Mouse (Mus musculus): ENCODE results near the gene Cnfn. TPM values are rescaled to one million over a fixed set of nuclear protein-coding genes. Genes with fewer than 3 reads are reported as not detected.
A peak's percentile ranks its signal among the peaks of the same experiment; 100 is the strongest.

Cnfn gene
- polyA plus RNA-seq, 1 experiment from 2014 or later = 11.4 TPM

DNA sequence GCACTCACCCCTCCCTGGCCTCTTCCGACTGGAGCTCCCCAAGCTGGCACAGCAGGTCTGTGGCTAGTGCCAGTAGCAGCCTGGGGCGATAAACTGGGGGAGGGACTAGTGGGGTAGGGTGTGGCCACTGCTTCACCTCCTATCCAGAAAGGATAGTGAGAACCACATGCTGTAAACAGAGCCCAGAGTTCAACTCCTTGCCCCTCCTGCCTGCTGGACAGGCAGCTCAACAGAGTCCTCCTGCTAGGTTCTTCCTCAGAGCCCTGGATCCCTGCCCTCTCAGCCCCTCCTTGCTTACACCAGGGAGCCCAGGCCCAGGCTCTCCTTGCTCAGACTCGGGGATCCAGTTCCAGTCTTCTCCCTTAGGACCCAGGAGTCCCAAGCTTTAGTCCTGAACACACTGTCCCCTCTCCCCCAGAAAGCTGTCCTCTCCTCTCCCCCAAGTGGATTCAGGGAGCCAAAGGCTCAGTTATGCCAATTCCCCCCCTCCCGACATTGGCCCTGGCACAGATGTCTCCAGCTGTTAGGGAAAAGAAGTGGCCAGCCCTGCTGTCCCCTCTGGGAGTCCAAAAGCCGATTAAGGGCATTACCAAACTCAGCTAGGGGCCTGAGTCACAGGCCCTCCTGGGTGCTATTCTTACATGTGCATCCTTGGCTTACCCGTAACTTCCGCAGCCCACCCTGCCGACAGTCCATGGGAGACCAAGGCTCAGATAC is 20.7 kb upstream of the Cnfn start:
- no peak for DNase-seq (ENCODE audit: low spot score)

DNA sequence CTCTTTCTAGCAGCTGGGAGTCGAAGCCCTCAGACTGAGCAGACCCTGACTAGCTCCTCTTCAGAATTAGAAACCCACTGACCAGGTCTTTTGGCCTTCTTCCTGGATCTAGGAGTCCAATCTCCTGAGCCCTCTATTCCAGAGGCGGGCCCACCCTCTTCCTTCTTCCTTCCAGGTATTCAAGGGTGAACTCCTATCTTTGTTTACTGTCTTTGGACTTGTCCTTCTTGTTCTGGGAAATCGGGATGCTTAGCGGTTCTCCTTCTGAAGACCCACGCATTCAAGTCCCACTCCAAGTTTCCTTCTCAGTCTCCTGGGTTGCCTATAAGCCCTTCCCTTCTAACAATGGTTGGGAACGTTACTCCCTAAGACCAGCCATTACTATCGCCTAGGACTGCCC is 19.4 kb upstream of the Cnfn start:
- no peak for DNase-seq (ENCODE audit: low spot score)

DNA sequence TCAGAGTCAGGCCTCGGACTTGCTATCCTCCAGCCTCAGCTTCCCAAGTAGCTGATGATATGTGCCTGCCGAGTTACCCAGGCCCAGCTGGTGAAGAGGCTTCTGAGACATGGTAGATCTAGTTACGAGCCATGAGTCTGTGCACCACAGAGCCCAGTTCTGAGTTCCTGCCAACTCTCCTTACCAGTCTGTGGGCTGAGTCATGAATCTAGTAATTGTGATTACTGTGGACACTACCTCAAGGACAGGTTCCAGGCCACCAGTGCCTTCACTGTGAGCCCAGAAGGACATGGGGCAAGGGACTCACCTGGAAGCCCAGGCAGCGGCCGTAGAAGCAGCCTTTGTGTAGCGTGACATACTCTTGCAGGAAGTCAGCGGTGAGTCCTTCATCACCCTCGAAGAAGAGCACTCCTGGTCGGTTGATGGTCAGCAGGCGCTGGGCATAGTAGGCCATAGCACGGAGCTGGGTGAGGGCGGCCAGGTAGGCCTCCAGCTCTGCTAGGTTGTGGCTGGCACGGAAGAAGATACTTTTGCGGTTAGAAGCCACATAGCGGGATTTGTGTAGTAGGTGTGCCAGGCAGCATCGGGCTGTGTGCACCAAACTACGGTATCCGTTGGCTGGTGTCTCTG is 18.4 kb upstream of the Cnfn start:
- DNase-seq (ENCODE audit: low spot score) = no peak

DNA sequence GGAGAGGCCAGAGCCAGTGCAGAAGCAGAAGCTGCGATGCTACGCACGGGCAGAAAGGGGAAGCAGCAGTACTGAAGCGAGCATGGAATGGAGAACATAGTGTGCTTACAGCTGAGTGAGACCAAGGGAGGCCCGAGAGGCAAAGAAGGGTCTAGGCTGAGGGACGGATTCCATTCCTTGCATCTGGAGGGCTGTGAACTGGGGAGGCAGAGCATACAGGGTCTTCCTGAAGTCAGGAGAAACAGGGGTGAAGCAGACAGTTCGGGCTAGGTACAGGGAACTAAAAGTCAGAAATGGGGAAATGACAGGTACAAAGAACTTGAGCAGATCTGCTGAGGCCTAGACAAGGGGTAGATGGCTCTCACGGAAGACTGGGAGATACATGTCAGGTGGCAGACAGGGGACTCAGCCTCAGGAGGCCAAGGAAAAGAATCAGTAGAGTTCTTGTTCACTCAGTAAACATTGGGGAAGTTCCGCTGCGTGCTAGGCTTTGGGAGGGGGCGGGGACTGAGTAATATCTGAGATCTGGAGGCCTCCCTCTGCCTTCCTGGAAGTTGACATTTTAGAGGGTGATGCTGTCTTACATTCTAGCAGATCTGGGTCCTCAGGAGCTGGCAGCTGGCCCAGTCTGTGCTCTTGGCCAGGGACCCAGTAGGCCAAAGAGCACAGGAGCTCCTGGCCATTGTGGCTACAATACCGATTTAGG is 16.5 kb upstream of the Cnfn start:
- peak; percentile 32 for DNase-seq (ENCODE audit: low spot score)

DNA sequence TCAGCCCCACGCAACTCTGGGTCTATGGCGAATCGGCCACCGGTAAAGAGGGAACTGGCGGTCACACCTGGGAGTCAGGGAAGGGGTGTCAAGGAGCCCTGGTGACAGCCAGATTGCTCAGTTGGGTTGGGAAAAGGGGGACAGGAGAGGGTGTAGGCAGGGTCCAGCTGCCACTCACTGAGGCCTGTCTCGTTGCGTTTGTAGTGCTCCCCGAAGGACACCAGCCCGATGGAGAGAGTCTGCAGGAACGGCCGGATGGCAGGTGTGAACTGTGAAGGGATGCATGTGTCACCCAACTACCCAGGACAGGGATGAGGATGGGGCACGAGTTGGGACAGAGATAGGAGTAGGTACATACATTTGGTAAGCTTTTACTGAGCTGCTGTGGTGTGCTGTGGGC is 15.7 kb upstream of the Cnfn start:
- DNase-seq (ENCODE audit: low spot score) = no peak

DNA sequence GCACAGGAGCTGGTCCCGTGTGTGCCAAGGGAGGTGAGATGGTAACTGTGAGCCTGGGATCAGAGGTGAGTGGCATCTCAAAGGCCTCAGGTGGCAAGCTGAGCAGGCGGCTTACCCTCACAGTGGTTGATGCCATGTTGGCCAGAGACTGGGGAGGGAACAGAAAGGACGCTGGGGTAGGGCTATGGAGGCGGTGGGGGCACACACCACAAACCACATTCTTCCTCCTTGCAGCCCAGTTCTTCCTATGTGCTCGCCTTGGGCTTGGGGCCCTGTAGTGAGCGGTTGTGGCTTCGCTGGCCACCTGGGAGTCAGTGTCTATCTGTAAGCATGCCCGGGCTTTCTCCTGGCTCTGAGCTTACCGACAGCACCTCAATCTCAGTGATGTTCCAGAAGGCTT is 15.3 kb upstream of the Cnfn start:
- no peak for DNase-seq (ENCODE audit: low spot score)

DNA sequence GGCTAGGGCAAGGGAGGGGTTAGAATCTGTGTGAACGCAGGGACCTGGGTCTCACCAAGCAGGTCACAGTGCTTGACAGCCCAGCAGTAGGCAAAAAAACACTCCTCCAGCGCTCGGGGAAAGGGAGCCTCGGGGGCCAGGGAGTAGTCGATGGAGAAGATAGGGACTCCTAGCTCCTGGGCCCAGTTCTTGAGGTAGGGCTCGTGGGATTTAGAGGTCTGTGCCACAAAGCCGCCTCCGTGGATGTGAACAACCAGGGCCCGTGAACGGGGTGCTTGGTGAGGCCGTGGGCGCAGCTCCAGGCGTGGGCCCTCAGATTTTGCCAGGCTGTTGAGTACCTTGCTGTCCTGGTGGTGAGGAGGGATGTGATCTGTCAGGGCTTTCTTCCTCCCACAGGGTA is 14.8 kb upstream of the Cnfn start:
- no peak for DNase-seq (ENCODE audit: low spot score)

DNA sequence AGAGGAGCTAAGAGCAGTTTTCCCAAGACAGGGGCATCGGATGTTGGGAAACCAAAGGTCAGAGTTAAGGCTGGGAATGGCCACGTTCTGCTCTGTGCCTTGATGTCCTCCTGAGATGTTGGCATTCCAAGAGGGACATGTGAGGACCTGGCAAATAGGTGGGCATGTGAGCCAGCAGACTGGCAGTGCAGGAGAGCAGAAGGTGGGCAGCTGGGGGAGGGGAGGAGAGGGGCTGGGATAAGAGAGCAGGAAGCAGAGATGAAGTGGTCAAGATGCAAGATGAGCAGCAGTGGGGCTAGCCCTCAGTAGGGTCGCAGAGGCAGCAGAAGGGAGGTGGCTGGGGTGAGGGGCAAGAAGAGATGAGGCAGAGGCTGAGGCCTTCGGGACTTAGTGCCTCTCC is 14.4 kb upstream of the Cnfn start:
- DNase-seq (ENCODE audit: low spot score) = no peak

DNA sequence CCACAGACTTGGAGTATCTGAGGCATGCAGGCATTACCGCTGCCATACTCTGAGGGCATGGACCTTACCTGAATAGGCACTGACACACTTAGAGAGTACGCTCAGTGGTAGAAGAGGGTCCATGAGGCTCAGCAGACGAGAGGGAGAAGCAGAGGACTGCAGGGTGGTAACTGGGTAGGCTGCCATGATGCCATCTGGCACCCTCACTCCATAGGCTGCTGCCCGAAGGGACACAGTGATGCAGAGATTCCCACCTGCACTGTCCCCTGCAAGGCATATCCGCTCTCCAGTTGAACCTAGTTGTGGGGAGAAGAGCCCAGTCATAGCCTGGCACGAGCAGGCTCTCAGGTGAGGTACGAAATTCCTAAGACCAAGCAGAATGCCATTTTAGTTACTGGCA is 13.9 kb upstream of the Cnfn start:
- DNase-seq (ENCODE audit: low spot score) = no peak

DNA sequence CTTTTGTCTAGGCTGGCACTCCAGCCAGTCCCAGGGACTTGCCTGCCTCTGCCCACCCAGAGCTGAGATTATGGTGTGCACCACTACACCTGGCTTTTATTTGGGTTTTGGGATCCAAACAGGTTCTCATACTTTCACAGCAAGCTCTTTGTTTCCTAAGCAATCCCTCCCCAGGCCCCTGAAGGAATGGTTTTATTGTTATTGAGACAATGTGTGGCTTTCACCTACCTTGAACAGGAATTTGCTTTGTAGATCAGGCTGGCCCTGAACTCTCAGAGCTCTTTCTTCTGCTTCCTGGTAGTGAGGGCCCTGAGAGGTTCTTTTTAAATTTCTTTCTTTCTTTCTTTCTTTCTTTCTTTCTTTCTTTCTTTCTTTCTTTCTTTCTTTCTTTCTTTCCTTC is 13.0 kb upstream of the Cnfn start:
- DNase-seq (ENCODE audit: low spot score) = no peak

DNA sequence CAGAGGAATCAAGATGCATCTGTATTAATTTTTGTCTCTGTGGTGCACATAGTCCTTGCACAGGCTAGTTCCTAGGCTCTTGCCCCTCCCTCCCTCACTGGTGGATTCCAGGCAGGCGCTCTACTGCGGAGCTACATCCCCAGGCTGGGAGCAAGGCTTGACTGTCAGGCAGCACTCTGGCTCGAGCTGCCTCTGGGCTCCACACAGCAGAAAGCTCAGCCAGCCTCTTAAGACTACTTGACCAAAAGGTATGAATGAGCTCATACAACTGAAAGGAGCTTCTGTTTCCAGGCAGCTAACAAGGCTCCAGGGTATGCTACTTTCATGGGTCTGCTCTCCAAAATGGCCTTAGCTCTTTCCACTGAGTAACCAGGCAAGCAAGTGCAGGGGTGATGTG is 11.8 kb upstream of the Cnfn start:
- DNase-seq (ENCODE audit: low spot score) = no peak

DNA sequence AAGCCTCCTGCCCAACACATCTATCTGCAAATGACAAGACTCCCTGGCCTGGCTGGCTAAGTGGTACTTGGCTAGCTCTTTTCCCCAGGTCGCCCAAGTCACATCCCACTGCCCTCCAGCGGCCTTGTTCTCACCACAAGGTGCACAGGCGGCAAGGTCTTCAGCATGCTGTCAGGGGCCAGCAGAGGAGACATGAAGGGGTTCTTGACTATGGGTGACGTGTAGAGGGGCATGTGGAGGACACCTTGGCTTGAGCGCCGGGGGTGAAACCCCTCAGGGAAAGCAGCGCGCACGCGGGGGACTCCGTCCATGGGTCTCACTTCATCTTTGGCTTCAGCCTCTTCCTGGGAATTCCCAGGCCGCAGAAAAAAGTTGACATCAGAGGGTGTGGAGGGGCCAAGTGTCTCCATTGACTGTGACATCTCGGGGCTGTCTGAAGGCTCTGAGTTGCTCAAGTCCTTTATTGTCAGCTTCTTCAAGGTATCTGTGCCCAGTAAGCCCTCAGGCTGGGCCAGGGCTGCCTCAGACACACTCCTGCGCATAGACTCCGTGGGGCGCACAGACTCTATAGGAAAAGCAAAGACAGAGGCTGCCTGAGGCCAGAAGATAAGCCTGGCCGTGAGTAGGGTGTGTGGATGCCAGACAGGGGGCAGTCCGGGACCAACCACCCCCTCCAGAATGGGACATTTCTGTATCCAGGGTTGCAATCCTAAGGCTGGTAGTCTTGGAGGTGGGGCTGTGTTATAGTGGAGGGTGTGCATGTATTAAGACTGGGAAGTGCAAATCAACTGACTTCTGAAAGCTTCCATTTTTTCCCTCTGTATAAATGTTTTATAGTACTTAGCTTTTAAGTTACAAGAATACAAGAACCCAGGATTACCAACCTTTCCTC is 11.1 kb upstream of the Cnfn start:
- DNase-seq (ENCODE audit: low spot score) = peak; percentile 9

DNA sequence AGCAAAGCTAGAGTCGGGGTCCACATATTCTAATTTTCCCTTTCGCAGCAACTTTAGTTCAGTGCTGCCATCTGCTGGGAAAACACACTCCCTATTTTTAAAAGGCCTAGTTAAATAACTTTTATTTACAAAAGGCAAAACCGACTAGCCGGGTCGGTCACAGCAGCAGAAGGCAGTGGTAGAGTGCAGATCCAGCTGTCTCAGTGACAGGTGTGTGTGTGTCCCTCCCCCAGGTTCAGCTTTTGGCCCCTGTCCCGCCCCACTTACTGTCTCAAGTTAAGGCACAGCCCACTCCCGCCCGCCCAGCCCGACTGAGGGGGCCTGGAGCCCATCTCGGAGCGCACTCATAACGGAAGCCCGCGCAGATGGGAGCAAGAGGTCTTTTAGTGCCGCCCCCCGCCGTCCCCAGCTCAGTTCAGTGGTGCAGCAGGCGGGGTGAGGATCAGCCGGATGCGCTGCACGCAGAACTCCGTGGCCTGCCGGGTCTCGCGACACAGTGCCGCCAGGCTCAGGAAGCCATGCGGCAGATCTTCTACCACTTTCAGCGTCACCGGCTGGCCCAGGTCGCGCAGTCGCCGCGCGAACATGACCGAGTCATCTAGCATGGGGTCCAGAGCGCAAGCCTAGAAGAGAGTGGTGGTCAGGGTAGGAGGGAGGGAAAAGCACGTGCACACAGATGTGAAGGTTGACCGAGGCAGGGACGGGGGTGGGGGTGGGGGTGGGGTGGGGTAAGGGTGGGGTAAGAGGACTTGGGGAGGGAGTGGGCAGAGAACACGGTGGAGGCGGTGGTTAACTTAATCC is 10.2 kb upstream of the Cnfn start:
- DNase-seq (ENCODE audit: low spot score) = peak; percentile 92

DNA sequence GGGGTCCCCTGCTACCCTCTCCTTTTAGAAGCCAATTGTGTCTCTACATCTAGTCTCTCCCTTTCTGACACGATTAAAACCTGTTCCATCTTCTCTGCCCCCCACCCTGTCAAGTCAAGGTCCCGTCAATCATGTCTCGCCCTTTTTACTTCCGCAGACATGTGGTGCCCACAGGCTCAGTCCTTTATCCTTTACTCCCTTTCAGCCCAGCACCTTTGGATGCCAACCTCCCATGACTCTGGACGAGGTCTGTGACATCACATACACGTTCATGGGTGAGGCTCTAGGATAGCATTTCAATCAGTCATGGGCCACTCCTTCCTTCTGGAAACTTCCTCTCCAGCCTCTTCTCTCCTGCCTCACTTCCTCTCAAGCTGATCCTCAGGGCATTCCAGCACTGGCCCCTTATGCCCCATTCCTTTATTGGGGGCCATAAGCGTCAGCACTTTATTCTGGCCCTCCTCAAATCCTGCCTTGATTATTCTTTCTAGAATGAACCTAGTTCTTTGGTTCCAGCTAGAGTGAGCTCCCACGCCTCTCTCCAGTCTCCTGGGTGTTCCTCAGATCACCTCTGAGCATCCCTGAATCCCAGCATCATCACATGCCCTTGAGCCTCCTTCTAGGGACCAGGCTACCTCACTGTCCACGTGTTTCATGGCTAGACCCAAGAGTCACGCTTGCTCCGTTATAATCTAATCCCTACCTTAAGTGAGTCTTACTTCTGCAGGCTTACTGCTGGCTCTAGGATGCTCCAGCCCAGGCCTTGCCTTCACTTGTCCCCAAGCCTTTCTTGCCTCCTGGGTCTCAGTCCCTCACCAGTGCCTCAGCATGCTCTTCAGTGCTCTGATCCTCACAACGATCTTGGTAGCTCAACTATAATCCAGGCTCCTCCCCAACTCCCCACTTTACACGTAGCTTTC is 8.9 kb upstream of the Cnfn start:
- DNase-seq (ENCODE audit: low spot score) = no peak

DNA sequence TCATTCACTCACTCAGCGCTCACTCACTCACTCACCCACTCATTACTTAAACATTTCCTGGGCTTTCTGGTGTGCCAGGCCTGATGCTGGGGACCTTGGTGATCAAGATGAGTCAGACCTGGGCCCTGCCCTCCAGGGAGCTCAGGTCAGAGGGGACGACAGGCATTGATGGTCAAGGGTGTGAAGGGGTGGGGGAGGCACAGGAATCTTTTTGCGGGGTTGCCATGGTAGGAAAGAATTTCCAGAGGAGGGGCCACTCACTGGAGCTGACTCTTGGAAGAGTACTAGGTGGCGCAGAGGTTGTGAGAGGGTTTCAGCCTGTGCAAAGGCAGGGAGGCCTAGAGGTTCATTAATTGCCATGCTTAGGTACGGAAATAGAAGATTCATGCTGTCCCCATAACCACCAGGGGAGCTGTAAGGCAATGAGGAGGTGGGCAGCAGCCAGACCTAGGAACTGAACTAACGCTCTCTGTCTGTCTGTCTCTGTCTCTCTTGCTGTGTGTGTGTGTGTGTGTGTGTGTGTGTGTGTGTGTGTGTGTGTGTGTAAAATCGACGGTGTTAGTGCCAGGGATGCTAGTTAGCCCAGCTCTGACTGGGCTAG is 7.7 kb upstream of the Cnfn start:
- no peak for DNase-seq (ENCODE audit: low spot score)

DNA sequence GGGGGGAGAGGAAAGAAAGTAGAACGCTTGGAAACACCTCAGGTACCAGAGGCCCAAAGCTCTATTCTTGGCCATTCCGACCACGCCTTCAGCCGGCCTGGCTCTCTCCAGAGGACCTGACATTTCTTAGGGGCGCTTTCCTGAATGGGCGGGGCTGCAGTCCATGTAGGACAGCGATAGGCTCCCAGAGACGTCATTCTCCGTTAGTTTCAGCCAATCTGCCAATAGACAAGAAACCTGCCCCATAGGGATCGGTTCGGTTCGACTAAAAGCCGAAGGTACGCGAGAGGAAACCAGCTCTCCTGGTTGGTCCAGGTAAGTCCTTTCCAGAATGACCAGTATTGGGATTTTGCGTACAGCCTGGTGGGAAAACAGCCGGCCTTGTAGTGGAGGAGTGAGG is 7.0 kb upstream of the Cnfn start:
- DNase-seq (ENCODE audit: low spot score) = no peak

DNA sequence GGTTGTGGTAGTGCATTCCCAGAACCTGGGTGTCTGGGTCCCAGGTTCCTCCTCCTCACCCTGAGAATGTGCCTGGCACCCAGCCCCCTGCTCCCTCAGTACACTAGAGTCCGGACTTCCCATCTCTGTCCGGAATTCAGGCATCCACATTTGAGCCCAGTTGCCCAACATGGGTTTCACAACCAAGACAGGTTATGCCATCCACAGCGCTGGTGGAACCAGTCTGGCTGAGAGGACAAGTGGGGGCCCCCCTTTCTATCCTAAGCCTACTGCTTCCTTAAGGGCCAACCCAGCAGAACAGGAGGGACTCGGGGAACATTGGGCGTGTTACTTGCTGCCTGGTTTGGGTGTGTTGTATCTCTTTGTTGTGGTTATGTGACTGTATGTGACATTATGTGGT is 2.9 kb upstream of the Cnfn start:
- DNase-seq (ENCODE audit: low spot score) = no peak

DNA sequence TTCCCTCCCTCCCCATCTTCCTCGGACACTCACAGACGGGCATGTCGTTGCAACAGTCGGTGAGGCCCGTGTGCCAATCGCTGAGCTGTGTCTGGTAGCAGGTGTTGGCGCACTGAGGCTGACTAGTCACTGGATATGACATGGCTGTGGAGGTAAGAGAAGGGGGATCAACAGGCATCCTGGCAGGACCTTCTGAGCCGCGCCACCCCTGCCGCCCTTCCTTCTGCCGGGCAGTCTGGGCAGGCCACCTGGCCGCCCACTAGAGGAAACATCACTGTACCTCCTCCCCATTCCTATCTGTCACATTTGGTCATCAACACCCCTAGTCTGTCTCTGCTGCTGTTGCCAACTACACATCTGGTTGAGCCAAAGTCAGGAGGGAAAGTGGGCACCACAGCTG is 1.2 kb downstream of the Cnfn start:
- DNase-seq (ENCODE audit: low spot score) = no peak

DNA sequence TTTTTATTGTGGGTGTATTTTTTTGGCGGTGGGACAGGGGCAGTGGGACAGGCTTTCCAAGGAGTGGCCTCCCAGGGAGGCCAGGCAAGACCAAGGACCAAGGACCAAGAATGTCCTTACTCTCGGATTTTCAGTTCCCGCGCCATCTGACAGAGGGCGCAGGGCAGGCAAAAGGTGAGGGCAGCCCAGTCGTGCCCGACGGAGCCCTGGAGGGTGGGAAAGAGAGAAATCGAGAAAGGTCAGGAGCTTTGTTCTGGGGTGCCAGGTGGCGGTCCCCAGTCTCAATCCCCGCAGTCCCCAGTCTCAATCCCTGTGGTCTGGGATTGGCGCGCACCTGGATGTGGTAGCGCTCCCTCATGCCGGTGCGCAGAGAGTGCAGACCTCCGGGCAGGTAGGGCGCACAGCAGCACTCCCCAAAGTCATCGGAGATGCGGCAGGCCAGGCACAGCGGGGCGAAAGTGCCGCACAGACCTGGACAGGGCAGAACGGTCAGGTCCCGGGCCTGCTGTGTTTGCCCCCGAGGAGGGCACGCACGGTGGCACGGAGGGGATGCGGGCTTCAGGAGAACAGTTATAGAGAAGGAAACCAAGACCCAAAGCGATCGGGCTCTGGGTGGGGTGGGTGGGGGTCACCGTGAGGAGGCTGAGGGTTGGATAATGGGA is 1.8 kb downstream of the Cnfn start:
- no peak for DNase-seq (ENCODE audit: low spot score)

Data from thymus, postnatal 0 days (tissue).